Mouse (Mus musculus): ENCODE data around the gene Cldn19. TPM values are rescaled to one million over a fixed set of nuclear protein-coding genes. Genes with fewer than 3 reads are reported as not detected.
"Not testable (repeated sequence)": the region's sequence is repeated elsewhere in the genome, so short reads cannot be mapped to it uniquely, and the experiment has no call there.

Gene Cldn19
- total RNA-seq, 2 experiments from 2014 or later: 0.20 to 0.42 TPM

- no peak for DNase-seq
Observed at GRCm38 (mm10) chr4:119252025-119252808, 3.0 kb upstream of the Cldn19 start.

- DNase-seq: peak; percentile 29 to 40
Observed at GRCm38 (mm10) chr4:119254012-119254618, 1.1 kb upstream of the Cldn19 start.

GRCm38 (mm10) chr4:119257083-119257482 lies 1.9 kb downstream of the Cldn19 start:
- DNase-seq: no peak

DNA sequence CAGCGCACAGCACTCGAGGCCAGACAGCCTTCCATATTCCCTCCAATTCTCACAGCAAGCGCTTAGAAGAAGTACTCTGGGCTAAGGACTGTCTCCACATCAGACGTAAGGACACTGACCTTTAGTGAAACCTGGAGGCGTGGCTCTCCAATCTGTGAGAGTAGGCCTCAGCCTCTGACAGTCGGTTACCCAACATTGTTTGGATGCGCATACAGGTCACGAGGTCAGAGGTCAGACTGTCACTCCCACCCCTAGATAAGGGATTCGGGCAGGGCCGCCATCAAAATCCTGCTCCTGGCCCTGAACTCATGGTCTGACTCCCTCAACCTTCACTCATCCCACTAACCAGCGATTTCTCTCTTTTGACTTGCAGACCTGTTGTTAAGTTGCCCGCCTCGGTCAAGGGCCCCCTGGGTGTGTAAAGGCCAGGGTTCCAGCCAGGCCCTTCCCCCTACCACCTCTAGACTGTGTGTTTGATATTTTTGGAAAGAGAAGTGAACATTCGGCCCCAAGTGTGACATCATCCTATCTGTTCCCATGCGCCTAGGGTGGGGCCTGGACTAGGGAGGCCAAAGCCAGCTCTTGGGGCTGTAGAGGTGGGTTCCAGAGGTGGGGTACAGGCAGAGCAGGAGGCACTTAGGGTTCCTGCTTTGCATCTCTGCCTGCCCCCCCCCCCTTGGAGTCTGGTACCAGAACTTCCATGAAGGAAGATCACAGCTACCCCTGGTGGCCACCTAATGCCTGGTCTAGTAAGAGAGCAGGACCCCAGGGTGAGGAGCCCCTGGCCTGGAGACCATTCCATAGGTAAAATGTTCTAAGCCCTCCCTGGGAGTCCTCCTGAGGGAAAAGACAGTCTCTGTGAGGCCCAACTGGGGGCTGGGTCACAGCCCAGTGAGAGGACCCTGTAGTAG lies 4.4 kb downstream of the Cldn19 start:
- no peak for DNase-seq

- DNase-seq: no peak
Observed at GRCm38 (mm10) chr4:119261087-119261713, 6.0 kb downstream of the Cldn19 start.

- DNase-seq: no peak
Observed at GRCm38 (mm10) chr4:119262483-119262882, 7.3 kb downstream of the Cldn19 start.

- DNase-seq: no peak
Observed at GRCm38 (mm10) chr4:119263459-119263858, 8.2 kb downstream of the Cldn19 start.

DNA sequence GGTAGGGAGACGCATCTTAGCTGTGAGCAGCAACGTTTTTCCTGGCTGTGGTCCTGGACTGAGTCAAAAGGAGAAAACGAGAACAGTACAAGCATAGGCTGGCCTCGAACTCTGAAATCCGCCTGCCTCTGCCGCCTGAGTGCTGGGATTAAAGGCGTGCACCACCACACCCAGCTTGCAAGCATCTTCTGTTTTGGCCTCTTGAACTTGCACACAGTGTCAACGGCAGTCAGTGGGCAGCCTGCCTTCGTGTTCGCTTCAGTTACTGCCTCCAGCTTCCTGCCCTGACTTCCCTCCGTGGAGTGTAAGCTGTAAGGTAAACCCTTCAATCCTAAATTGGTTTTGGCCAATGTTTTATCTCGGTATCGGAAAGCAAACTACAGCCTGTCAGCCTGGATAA lies 11.4 kb downstream of the Cldn19 start:
- no peak for DNase-seq

DNA sequence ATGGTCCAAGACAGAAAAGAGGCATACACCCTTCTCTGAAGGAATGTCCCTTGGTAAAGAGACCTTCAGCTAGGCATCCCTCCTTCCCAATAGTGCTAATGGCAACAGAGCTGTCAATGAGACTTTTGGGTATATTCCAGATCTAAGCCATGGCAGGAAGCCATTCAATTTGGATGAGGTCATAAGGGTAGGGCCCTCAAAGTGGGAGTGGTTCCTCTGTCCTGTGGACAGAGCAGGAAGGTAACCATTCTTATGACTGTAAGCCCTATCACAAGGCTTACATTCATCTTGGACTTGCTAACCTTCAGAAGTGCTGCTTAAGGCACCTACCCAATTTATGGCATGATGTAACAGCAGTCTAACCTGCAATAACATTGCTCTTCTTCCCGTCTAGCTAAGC lies 19.4 kb downstream of the Cldn19 start:
- DNase-seq: no peak

- no peak for DNase-seq
Observed at GRCm38 (mm10) chr4:119275226-119275625, 20.0 kb downstream of the Cldn19 start.

GRCm38 (mm10) chr4:119275726-119276125 lies 20.5 kb downstream of the Cldn19 start:
- DNase-seq: no peak

- not testable (repeated sequence) for DNase-seq
Observed at GRCm38 (mm10) chr4:119278784-119279183, 23.6 kb downstream of the Cldn19 start.

DNA sequence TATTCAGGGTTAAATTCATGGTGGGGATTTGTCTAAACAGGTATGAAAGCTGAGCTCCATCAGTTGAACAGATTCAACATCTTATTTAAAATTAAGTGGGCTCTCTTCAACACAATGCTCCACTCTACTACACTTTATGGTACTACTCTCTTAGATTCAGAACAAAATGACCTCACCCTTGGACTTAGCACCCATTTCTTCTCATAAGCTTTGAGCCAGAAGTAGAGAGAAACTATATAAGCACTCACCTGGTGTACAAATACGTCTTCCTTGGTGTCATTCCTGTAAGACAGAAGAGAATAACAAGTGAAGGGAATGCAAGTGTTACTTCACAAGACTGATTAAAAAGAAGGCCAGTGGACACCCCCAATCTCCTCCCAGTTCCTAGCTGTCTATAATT lies 29.6 kb downstream of the Cldn19 start:
- no peak for DNase-seq

GRCm38 (mm10) chr4:119285336-119285735 lies 30.1 kb downstream of the Cldn19 start:
- DNase-seq: no peak

DNA sequence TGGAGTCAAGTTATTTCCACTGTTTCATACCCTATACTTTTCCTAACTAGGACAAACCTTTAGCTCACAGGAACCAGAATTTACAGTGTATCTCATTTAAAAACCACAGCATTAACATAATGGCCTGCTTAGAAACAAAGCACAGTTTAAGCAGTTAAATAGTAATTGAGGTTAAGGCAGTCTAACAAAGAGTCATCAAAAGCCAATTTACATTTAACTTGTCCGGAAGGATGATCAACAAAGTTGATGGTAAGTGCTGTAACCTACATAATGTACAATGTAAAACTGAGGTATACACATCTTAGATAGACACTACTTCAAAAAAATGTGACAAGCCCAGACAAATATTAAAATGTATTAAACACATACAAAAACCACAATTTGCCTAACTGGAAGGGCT lies 36.7 kb downstream of the Cldn19 start:
- DNase-seq: no peak

DNA sequence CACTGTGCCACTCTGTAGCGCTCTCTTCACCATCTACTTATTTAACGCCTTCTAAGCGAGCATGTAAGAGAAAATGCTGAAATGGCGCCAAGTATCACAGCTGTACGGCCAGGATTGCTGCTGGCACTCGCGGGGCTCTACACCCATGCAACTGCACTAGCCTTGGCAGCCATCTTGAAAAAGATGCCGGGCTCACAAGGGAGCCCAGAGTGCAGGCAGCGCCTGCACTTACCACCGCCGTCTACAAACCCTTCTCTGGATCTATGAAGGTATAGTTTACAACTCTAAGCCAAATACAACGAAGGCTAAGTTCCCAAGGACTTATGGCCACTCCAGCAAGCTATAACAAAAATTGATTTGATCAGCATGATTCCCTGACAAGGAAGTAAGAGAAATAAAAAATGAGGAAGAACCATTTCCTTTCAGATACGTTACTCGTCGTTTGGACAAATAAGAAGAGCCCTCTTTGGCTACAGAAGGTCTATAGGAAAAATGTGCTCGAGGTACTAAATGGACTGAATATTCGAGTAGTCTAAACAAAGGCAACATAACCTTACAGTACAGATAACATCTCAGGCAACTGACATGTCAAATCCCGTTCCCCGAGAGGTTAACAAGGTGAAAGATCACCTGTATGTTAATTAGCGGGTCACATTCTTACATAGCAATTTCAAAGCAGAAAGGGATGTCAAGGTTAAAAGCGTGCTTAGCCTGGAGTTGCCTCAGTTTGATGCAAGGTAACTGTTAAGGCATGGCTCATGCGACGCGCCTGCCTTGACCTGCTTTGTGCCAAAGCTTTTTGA lies 37.8 kb downstream of the Cldn19 start:
- DNase-seq: peak; percentile 54 to 57

- DNase-seq: peak; percentile 19 to 20
Observed at GRCm38 (mm10) chr4:119293574-119294258, 38.5 kb downstream of the Cldn19 start.

DNA sequence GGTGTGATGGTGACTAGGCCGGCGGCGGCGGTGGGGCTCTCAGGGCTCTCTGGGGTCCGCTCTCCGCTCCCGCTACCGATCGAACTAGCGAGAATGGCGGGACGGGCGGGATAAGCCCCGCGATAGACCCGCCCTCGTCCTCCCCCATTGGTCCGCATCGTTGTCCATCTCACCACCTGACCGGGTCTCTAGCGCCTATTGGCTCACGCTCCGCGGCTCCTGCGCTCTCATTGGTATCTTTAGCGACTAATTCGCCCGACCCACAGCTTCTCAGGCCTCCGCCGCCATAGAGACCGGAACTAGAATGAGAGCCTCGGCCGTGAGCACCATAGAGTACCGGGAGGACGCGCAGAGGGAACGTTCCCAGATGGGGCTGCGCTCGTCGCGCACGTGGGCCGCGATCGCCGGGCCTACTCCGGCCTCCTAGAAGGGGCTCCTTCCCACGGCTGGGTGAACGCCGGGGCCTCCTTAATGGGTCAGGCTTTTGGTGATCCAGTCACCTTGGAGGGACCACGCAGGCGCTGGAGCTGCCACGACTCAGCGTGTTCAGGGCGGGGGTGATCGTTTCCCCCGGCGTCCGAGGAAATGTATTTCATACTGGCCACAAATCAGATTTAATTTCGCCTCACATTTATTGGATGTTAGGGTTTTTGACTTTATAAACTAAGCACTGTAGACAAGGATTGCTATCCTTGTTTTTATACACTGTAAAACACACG lies 39.4 kb downstream of the Cldn19 start, which contains the start of gene Ybx1:
Ybx1 (minus strand) TSS at position 190 of the 719 bp plus-strand sequence.
- peak; percentile 100 for DNase-seq

- no peak for DNase-seq
Observed at GRCm38 (mm10) chr4:119295134-119295453, 39.9 kb downstream of the Cldn19 start.

GRCm38 (mm10) chr4:119297361-119297760 lies 42.1 kb downstream of the Cldn19 start:
- DNase-seq: no peak

Measured in layer of hippocampus, postnatal 36 days (tissue).